Mouse (Mus musculus): ENCODE results near the gene Casz1. TPM values are rescaled to one million over a fixed set of nuclear protein-coding genes. Genes with fewer than 3 reads are reported as not detected.

The Casz1 gene
- polyA plus RNA-seq, 1 experiment from 2014 or later = 9.7 TPM

DNA sequence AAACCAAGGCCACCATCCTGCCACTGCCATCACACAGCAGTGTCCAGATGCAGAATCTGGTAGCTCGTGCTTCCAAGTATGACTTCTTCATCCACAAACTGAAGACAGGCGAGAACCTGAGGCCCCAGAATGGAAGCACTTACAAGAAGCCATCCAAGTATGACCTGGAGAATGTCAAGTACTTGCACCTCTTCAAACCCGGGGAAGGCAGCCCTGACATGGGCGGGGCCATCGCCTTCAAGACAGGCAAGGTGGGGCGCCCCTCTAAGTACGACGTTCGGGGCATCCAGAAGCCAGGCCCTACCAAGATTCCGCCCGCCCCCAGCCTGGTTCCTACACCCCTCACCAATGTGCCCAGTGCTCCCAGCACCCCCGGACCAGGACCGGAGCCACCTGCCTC is 128.9 kb downstream of the Casz1 start:
- Histone ChIP-seq H3K9me3 (ENCODE audit: low read length) (no peaks in the 10 kb centered on the region), H3K36me3 (ENCODE audit: insufficient read depth, low read length) (peaks cover 6% of the 10 kb centered on the region), H3K4me1 (ENCODE audit: insufficient read depth, low read depth, low read length) (peaks cover 8% of the 10 kb centered on the region; the same call in 1 of the 2 replicates), H3K4me3 (ENCODE audit: low read depth, low read length) (no peak overlapping the region), H3K27me3 (replicated peaks; ENCODE audit: insufficient read depth, low read length) (no peaks in the 10 kb centered on the region), H3K9ac (replicated peaks; ENCODE audit: low read depth) (no peak overlapping the region), H3K4me2 (replicated peaks; ENCODE audit: low read depth, low read length) (no peak overlapping the region), H3K27ac (ENCODE audit: low read length) (no peak overlapping the region)
- ATAC-seq (no peak), DNase-seq (ENCODE audit: low spot score) (no peak)
- WGBS = 73% methylated on average over 13 of the region's 13 CpGs
- TF ChIP-seq CTCF (IDR thresholded peaks at IDR 0.05) (no peak), EP300 (IDR thresholded peaks at IDR 0.05) (no peak)

- H3K36me3 ChIP-seq (ENCODE audit: insufficient read depth, low read length) = peaks cover 10% of the 10 kb centered on the region
- WGBS = 22% methylated on average over 13 of the region's 13 CpGs
- no peak overlapping the region for H3K4me3 ChIP-seq (ENCODE audit: low read depth, low read length)
- peaks cover 4% of the 10 kb centered on the region; the same call in 1 of the 2 replicates for H3K4me1 ChIP-seq (ENCODE audit: insufficient read depth, low read depth, low read length)
- no peak for TF ChIP-seq CTCF (IDR thresholded peaks at IDR 0.05)
- H3K27ac ChIP-seq (ENCODE audit: low read length) = no peak overlapping the region
- DNase-seq (ENCODE audit: low spot score) (peak; percentile 74), ATAC-seq (peak; percentile 86)
- H3K4me2 ChIP-seq (replicated peaks; ENCODE audit: low read depth, low read length) = no peak overlapping the region
- no peaks in the 10 kb centered on the region for H3K27me3 ChIP-seq (replicated peaks; ENCODE audit: insufficient read depth, low read length)
- H3K9ac ChIP-seq (replicated peaks; ENCODE audit: low read depth) = no peak overlapping the region
- H3K9me3 ChIP-seq (ENCODE audit: low read length) = no peaks in the 10 kb centered on the region
These were observed 131.0 kb downstream of the Casz1 start for GRCm38 (mm10) chr4:148935211-148935610.

- no peak overlapping the region for H3K27ac ChIP-seq (ENCODE audit: low read length)
- 86% methylated on average over 12 of the region's 12 CpGs for WGBS
- no peak overlapping the region for H3K4me3 ChIP-seq (ENCODE audit: low read depth, low read length)
- no peaks in the 10 kb centered on the region for H3K27me3 ChIP-seq (replicated peaks; ENCODE audit: insufficient read depth, low read length)
- no peak overlapping the region for H3K9ac ChIP-seq (replicated peaks; ENCODE audit: low read depth)
- no peak for ATAC-seq
- no peak for TF ChIP-seq CTCF (IDR thresholded peaks at IDR 0.05)
- no peak for TF ChIP-seq EP300 (IDR thresholded peaks at IDR 0.05)
- no peak for DNase-seq (ENCODE audit: low spot score)
- peaks cover 4% of the 10 kb centered on the region; the same call in 1 of the 2 replicates for H3K4me1 ChIP-seq (ENCODE audit: insufficient read depth, low read depth, low read length)
- H3K36me3 ChIP-seq (ENCODE audit: insufficient read depth, low read length) = peaks cover 10% of the 10 kb centered on the region
- no peaks in the 10 kb centered on the region for H3K9me3 ChIP-seq (ENCODE audit: low read length)
- H3K4me2 ChIP-seq (replicated peaks; ENCODE audit: low read depth, low read length) = no peak overlapping the region
These were observed 131.9 kb downstream of the Casz1 start for GRCm38 (mm10) chr4:148936111-148936510.

DNA sequence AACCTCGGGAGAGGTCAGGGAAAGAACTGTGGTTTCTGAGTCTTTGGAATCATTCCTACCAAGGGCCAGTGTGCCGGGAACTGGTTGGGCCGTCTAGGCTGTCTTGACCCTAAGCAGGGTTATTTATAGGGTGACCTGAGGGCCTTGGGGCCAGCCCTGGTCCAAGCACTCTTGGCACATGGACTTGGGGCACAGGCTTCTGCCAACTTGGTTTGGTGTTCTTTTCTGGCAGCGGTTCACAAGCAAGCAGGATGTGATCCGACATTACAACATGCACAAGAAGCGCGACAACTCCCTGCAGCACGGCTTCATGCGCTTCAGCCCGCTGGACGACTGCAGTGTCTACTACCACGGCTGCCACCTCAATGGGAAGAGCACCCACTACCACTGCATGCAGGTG is 132.5 kb downstream of the Casz1 start:
- Histone ChIP-seq H3K9ac (replicated peaks; ENCODE audit: low read depth) (no peak overlapping the region), H3K4me1 (ENCODE audit: insufficient read depth, low read depth, low read length) (peaks cover 4% of the 10 kb centered on the region; the same call in 1 of the 2 replicates), H3K36me3 (ENCODE audit: insufficient read depth, low read length) (peaks cover 10% of the 10 kb centered on the region), H3K4me3 (ENCODE audit: low read depth, low read length) (no peak overlapping the region), H3K9me3 (ENCODE audit: low read length) (no peaks in the 10 kb centered on the region), H3K27ac (ENCODE audit: low read length) (no peak overlapping the region), H3K27me3 (replicated peaks; ENCODE audit: insufficient read depth, low read length) (no peaks in the 10 kb centered on the region), H3K4me2 (replicated peaks; ENCODE audit: low read depth, low read length) (no peak overlapping the region)
- TF ChIP-seq EP300 (IDR thresholded peaks at IDR 0.05) (no peak), CTCF (IDR thresholded peaks at IDR 0.05) (no peak)
- no peak for ATAC-seq
- 78% methylated on average over 12 of the region's 12 CpGs for WGBS
- no peak for DNase-seq (ENCODE audit: low spot score)

DNA sequence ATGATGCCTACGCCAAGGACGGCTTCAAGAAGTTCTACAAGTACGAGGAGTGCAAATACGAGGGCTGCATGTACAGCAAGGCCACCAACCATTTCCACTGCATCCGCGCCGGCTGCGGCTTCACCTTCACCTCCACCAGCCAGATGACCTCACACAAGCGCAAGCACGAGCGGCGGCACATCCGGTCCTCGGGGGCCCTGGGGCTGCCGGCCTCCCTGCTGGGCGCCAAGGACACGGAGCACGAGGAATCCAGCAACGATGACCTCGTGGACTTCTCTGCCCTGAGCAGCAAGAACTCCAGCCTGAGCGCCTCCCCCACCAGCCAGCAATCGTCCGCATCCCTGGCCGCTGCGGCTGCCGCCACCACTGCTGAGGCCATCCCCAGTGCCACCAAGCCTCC is 134.3 kb downstream of the Casz1 start:
- Histone ChIP-seq H3K9me3 (ENCODE audit: low read length) (no peaks in the 10 kb centered on the region), H3K4me2 (replicated peaks; ENCODE audit: low read depth, low read length) (no peak overlapping the region), H3K27ac (ENCODE audit: low read length) (no peak overlapping the region), H3K27me3 (replicated peaks; ENCODE audit: insufficient read depth, low read length) (no peaks in the 10 kb centered on the region), H3K9ac (replicated peaks; ENCODE audit: low read depth) (no peak overlapping the region), H3K4me1 (ENCODE audit: insufficient read depth, low read depth, low read length) (peaks cover 4% of the 10 kb centered on the region; the same call in 1 of the 2 replicates), H3K36me3 (ENCODE audit: insufficient read depth, low read length) (peaks cover 10% of the 10 kb centered on the region), H3K4me3 (ENCODE audit: low read depth, low read length) (no peak overlapping the region)
- ATAC-seq (no peak), DNase-seq (ENCODE audit: low spot score) (no peak)
- 83% methylated on average over 24 of the region's 26 CpGs for WGBS
- no peak for TF ChIP-seq CTCF (IDR thresholded peaks at IDR 0.05)
- TF ChIP-seq EP300 (IDR thresholded peaks at IDR 0.05) = no peak

DNA sequence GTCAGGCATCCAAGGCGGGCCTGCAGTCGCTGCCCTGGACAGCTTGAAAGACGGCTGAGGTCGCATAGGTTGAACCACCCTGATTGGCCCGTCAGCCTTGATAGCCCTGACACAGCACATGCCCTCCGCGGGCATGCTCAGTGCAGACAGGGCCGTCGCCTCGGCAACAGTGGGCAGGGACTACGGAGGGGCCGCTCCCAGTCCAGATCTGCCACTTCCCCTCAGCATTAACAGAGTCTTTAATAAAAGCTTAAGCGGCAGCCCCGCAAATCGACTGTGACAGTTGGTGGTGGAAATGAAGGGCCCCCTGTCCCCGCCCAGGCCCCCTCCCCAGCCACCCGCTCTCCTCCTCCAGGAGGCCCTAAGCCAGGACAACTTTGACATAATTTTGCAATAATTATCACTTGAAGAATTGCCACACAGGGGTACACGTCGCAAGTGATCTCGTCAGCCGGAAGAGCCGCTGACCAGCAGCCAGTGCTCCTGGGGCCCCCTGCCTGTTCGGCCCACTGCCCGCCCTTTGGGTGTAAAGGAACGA is 136.5 kb downstream of the Casz1 start:
- 7% methylated on average over 25 of the region's 25 CpGs for WGBS
- Histone ChIP-seq H3K9ac (replicated peaks; ENCODE audit: low read depth) (no peak overlapping the region), H3K9me3 (ENCODE audit: low read length) (no peaks in the 10 kb centered on the region), H3K4me2 (replicated peaks; ENCODE audit: low read depth, low read length) (peak overlapping the region; percentile 44), H3K27ac (ENCODE audit: low read length) (peak overlapping the region; percentile 57), H3K4me1 (ENCODE audit: insufficient read depth, low read depth, low read length) (no peaks in the 10 kb centered on the region; the same call in 1 of the 2 replicates), H3K4me3 (ENCODE audit: low read depth, low read length) (no peak overlapping the region; the same call in 1 of the 2 replicates), H3K36me3 (ENCODE audit: insufficient read depth, low read length) (peaks cover 10% of the 10 kb centered on the region), H3K27me3 (replicated peaks; ENCODE audit: insufficient read depth, low read length) (no peaks in the 10 kb centered on the region)
- peak; percentile 97 for ATAC-seq
- no peak for TF ChIP-seq CTCF (IDR thresholded peaks at IDR 0.05)
- no peak for TF ChIP-seq EP300 (IDR thresholded peaks at IDR 0.05)
- DNase-seq (ENCODE audit: low spot score) = peak; percentile 93
